Mouse (Mus musculus): Measurements from ENCODE around the gene Pltp. TPM values are rescaled to one million over a fixed set of nuclear protein-coding genes. Genes with fewer than 3 reads are reported as not detected.
"Not testable (repeated sequence)": the region's sequence is repeated elsewhere in the genome, so short reads cannot be mapped to it uniquely, and the experiment has no call there.

The Pltp gene
- polyA plus RNA-seq, 1 experiment from 2014 or later = 28.7 TPM

- not testable (repeated sequence) for H3K36me3 ChIP-seq; ATAC-seq; H3K9me3 ChIP-seq; H3K4me3 ChIP-seq (replicated peaks); H3K9ac ChIP-seq; H3K27ac ChIP-seq; H3K4me2 ChIP-seq (replicated peaks); H3K27me3 ChIP-seq (replicated peaks)
- WGBS = 42% methylated on average over 2 of the region's 2 CpGs
- H3K4me1 ChIP-seq (replicated peaks) = peaks cover 20% of the 10 kb centered on the region
Measured at GRCm38 (mm10) chr2:164875648-164876047, 18.1 kb upstream of the Pltp start.

DNA sequence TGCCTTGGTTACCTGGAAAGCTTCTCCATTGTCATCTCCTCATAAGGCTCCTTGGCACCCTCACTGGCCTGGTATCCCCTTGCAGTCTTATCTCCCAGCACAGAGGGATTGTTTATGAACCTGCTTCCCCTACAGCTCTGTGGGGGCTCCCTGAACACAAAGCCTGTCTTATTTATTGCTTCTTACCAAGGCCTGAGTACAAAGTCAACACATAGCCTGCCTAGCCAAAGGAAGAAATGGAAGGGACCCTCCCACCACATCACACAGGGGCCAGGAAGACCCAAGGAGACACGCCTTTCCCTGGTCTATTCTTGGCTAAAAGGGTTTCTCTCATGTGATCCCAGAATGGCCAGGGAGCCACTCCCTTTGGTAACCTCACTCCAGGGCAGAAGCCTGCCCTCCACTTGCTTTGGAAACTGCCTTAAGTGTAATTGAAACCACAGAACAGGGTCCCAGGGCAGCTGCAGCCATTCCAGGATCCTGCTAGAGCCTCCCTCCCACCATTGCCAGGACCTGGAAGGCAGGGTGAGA lies 16.8 kb upstream of the Pltp start:
- H3K4me1 ChIP-seq (replicated peaks) = peaks cover 17% of the 10 kb centered on the region
- H3K4me3 ChIP-seq (replicated peaks) = no peak overlapping the region
- H3K36me3 ChIP-seq = no peaks in the 10 kb centered on the region
- ATAC-seq = peak; percentile 17; the same call in 1 of the 2 replicates
- no peak overlapping the region; the same call in 1 of the 2 replicates for H3K4me2 ChIP-seq (replicated peaks)
- H3K9me3 ChIP-seq = no peaks in the 10 kb centered on the region
- 17% methylated on average over 1 of the region's 1 CpGs for WGBS
- H3K27ac ChIP-seq = peak overlapping the region; percentile 79
- no peak overlapping the region for H3K9ac ChIP-seq
- no peaks in the 10 kb centered on the region for H3K27me3 ChIP-seq (replicated peaks)

DNA sequence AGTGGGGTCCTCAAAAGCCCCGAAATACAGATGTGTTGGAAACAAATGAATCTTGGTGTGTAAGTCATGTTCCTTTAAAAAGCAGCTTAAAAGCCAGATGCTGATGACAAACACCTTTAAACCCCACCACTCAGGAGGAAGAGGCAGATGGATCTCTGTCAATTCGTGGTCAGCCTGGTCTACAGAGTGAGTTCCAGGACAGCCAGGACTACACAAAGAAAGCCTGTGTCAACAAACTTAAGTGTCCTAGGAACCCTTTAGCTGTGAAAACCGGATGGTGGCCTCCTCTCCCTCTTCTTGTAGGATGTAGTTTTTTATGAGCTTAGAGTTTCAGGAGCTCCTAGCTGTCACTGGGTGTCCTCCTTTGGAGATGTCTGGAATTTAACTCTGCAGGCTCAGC lies 16.1 kb upstream of the Pltp start:
- peaks cover 17% of the 10 kb centered on the region for H3K4me1 ChIP-seq (replicated peaks)
- H3K4me3 ChIP-seq (replicated peaks) = no peak overlapping the region
- no peak overlapping the region; the same call in 1 of the 2 replicates for H3K4me2 ChIP-seq (replicated peaks)
- H3K27ac ChIP-seq = 0 out of 2 replicates have a peak overlapping the region, but pooled peaks have one; percentile 13
- H3K36me3 ChIP-seq = no peaks in the 10 kb centered on the region
- 48% methylated on average over 3 of the region's 3 CpGs for WGBS
- no peaks in the 10 kb centered on the region for H3K9me3 ChIP-seq
- H3K27me3 ChIP-seq (replicated peaks) = no peaks in the 10 kb centered on the region
- H3K9ac ChIP-seq = no peak overlapping the region
- no peak for ATAC-seq

- peak; percentile 58 for ATAC-seq
Measured at GRCm38 (mm10) chr2:164871602-164872303, 14.2 kb upstream of the Pltp start.

DNA sequence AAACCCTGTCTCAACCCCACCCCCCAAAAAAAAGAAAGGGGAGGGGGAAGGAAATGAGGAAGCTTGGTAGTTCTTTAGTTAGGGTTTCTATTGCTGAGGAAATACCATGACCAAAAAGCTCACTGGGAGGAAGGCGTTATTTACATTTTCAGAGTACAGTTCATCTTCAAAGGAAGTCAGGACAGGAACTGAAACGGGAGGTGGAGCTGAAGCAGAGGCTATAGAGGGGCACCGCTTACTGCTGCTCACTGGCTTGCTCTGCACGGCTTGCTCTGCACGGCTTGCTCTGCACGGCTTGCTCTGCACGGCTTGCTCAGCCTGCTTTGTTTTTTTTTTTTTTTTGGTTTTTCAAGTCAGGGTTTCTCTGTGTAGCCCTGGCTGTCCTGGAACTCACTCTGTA lies 11.0 kb upstream of the Pltp start:
- H3K27me3 ChIP-seq (replicated peaks) = no peaks in the 10 kb centered on the region
- no peak overlapping the region for H3K9ac ChIP-seq
- 49% methylated on average over 7 of the region's 7 CpGs for WGBS
- ATAC-seq = no peak
- no peak overlapping the region for H3K4me2 ChIP-seq (replicated peaks)
- no peaks in the 10 kb centered on the region for H3K9me3 ChIP-seq
- no peak overlapping the region for H3K27ac ChIP-seq
- H3K4me1 ChIP-seq (replicated peaks) = peaks cover 9% of the 10 kb centered on the region
- no peaks in the 10 kb centered on the region for H3K36me3 ChIP-seq
- no peak overlapping the region for H3K4me3 ChIP-seq (replicated peaks)

More at GRCm38 (mm10) chr2:164871602-164872303, 14.2 kb upstream of the Pltp start:
- H3K27ac ChIP-seq = 0 out of 2 replicates have a peak overlapping the region, but pooled peaks have one; percentile 48
- no peak overlapping the region for H3K4me3 ChIP-seq (replicated peaks)
- no peaks in the 10 kb centered on the region for H3K9me3 ChIP-seq
- no peaks in the 10 kb centered on the region for H3K36me3 ChIP-seq
- 58% methylated on average over 6 of the region's 6 CpGs for WGBS
- H3K4me1 ChIP-seq (replicated peaks) = peaks cover 19% of the 10 kb centered on the region
- no peak overlapping the region for H3K9ac ChIP-seq
- H3K27me3 ChIP-seq (replicated peaks) = no peaks in the 10 kb centered on the region
- H3K4me2 ChIP-seq (replicated peaks) = no peak overlapping the region

GRCm38 (mm10) chr2:164867566-164867965 lies 10.1 kb upstream of the Pltp start:
- 92% methylated on average over 7 of the region's 7 CpGs for WGBS
- Histone ChIP-seq H3K9ac (no peak overlapping the region), H3K27ac (peak overlapping the region; percentile 65), H3K36me3 (no peaks in the 10 kb centered on the region), H3K4me3 (replicated peaks) (no peak overlapping the region), H3K27me3 (replicated peaks) (no peaks in the 10 kb centered on the region), H3K4me2 (replicated peaks) (no peak overlapping the region), H3K4me1 (replicated peaks) (peaks cover 14% of the 10 kb centered on the region), H3K9me3 (no peaks in the 10 kb centered on the region)
- no peak for ATAC-seq

GRCm38 (mm10) chr2:164866741-164867551 lies 9.4 kb upstream of the Pltp start:
- peak overlapping the region; percentile 65 for H3K27ac ChIP-seq
- H3K27me3 ChIP-seq (replicated peaks) = no peaks in the 10 kb centered on the region
- ATAC-seq = peak; percentile 23; the same call in 1 of the 2 replicates
- H3K4me1 ChIP-seq (replicated peaks) = peaks cover 15% of the 10 kb centered on the region
- no peak overlapping the region for H3K9ac ChIP-seq
- H3K36me3 ChIP-seq = no peaks in the 10 kb centered on the region
- 28% methylated on average over 16 of the region's 16 CpGs for WGBS
- no peaks in the 10 kb centered on the region for H3K9me3 ChIP-seq
- H3K4me3 ChIP-seq (replicated peaks) = no peak overlapping the region
- no peak overlapping the region for H3K4me2 ChIP-seq (replicated peaks)

DNA sequence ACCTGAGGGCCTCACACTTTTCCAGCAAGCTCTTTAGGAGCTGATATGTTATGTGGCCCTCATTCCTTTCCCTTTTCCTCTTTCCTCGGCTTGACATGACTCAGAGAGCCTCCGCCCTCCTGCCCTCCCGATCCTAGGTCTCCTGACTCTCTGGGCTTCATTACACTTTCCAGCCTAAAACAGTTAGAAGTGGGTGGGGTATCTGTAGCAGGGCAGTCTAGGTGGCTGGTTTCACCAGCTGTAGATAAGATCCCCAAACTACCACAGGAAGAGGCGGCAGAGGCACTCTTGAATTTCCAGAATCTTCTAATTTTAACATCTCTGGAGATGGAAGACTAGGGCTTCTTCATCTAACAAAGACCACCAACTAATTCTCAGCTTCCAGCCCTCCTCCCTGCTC lies 7.1 kb upstream of the Pltp start:
- 64% methylated on average over 4 of the region's 4 CpGs for WGBS
- Histone ChIP-seq H3K27me3 (replicated peaks) (no peaks in the 10 kb centered on the region), H3K9ac (no peak overlapping the region), H3K4me2 (replicated peaks) (no peak overlapping the region), H3K4me3 (replicated peaks) (no peak overlapping the region), H3K4me1 (replicated peaks) (peaks cover 27% of the 10 kb centered on the region), H3K9me3 (no peaks in the 10 kb centered on the region), H3K27ac (no peak overlapping the region), H3K36me3 (no peaks in the 10 kb centered on the region)
- no peak for ATAC-seq

DNA sequence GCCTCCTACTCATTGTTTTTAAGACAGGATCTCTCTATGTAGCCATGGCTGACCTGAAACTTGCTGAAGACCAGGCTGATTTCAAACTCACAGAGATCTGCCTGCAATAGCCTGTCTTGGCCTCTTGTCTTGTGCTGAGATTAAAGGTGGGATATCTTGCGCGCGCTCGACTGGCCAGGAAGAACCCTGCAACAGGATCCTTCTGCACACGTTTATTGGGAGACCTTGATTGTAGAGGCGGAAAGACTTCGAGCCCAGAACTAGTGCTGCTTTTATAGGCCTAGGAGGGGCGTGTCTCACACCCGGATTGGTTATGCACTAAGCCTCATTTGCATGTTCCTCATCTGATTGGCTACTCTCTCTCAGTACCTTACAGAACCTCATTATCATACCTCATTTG lies 5.9 kb upstream of the Pltp start:
- WGBS = 95% methylated on average over 9 of the region's 9 CpGs
- H3K4me1 ChIP-seq (replicated peaks) = peaks cover 32% of the 10 kb centered on the region
- 0 out of 2 replicates have a peak overlapping the region, but pooled peaks have one; percentile 83 for H3K27ac ChIP-seq
- not testable (repeated sequence) for H3K4me2 ChIP-seq (replicated peaks); H3K9me3 ChIP-seq; H3K36me3 ChIP-seq; H3K9ac ChIP-seq; ATAC-seq; H3K27me3 ChIP-seq (replicated peaks); H3K4me3 ChIP-seq (replicated peaks)

- Histone ChIP-seq H3K36me3 (no peaks in the 10 kb centered on the region), H3K9me3 (no peaks in the 10 kb centered on the region), H3K27ac (peak overlapping the region; percentile 83), H3K27me3 (replicated peaks) (peaks cover 14% of the 10 kb centered on the region), H3K4me3 (replicated peaks) (no peak overlapping the region), H3K9ac (no peak overlapping the region), H3K4me2 (replicated peaks) (0 out of 2 replicates have a peak overlapping the region, but pooled peaks have one; percentile 4), H3K4me1 (replicated peaks) (peaks cover 40% of the 10 kb centered on the region)
- peak; percentile 57 for ATAC-seq
- 28% methylated on average over 9 of the region's 9 CpGs for WGBS
Measured at GRCm38 (mm10) chr2:164862179-164862861, 4.8 kb upstream of the Pltp start.

GRCm38 (mm10) chr2:164861094-164861493 lies 3.6 kb upstream of the Pltp start:
- peaks cover 23% of the 10 kb centered on the region for H3K27me3 ChIP-seq (replicated peaks)
- no peaks in the 10 kb centered on the region for H3K36me3 ChIP-seq
- peaks cover 44% of the 10 kb centered on the region for H3K4me1 ChIP-seq (replicated peaks)
- ATAC-seq = no peak
- 57% methylated on average over 4 of the region's 4 CpGs for WGBS
- H3K4me2 ChIP-seq (replicated peaks) = no peak overlapping the region
- H3K4me3 ChIP-seq (replicated peaks) = no peak overlapping the region
- no peak overlapping the region for H3K27ac ChIP-seq
- no peak overlapping the region for H3K9ac ChIP-seq
- H3K9me3 ChIP-seq = no peaks in the 10 kb centered on the region

Data from intestine, embryonic 15.5 days (tissue).